Mouse (Mus musculus) thymus, adult 2 months (tissue): ENCODE results near the gene Heatr5a.

Experiments
- CTCF ChIP-seq: fragments of 200-500 bp; IDR thresholded peaks from 2 replicates; pipeline ENCODE4 v1.5.1; 2012; ENCODE audit warnings: mild to moderate bottlenecking, control low read depth, low read length, moderate library complexity, borderline replicate concordance; ENCODE audit not compliant: control insufficient read depth, poor library complexity, insufficient read depth; ENCODE audit errors: extremely low read depth
- POLR2A ChIP-seq: fragments of 200-500 bp; IDR thresholded peaks from 2 replicates; pipeline ENCODE4 v1.6.1; 2012; ENCODE audit warnings: mild to moderate bottlenecking, low read length, control low read depth, moderate library complexity; ENCODE audit not compliant: control insufficient read depth, poor library complexity, insufficient read depth; ENCODE audit errors: extremely low read depth

GRCm38 (mm10) chr12:51835219-51835618 is 135.9 kb downstream of the Heatr5a start:
- TF ChIP-seq CTCF (no peak), POLR2A (no peak)
